Mouse (Mus musculus) liver, embryonic 14.5 days (tissue): Measurements from ENCODE around the gene Dnajc2.

Experiments
- CTCF ChIP-seq: IDR thresholded peaks from 2 replicates; pipeline ENCODE4 v1.5.1; 2016; ENCODE audit warnings: antibody characterized with exemption, low read depth, control low read depth
- EP300 ChIP-seq: IDR thresholded peaks from 2 replicates; pipeline ENCODE4 v1.6.1; 2016; ENCODE audit warnings: antibody characterized with exemption, low read depth

DNA sequence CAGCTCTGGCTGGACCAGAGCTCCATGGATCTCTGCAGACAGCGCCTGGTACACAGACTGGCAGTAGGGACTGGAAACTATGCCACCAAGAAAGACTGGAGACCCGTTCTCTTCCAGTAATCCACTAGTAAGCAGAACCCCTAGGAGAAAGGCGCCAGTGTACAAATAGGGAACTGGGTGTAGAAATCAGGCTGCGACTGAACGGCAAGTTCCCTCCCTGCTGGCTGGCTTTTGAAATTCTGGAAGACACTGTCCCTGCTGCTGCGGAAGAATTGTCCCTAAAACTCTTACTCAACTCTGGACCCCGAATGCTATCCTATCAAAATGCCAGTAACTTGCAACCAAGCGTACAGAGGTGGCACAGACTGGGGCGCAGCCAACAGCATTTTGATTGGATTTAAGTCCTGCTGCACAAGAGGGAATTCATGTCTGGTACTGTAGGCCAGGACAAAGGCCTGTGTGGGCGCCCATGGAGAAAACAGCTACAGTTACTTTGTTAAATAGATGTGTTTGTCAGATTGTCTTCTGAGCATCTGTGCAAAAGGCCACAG lies 67.8 kb downstream of the Dnajc2 start:
- no peak for TF ChIP-seq CTCF
- no peak for TF ChIP-seq EP300
